Mouse (Mus musculus) liver, embryonic 13.5 days (tissue): ENCODE measurements around the gene Meis2. TPM values are rescaled to one million over a fixed set of nuclear protein-coding genes. Genes with fewer than 3 reads are reported as not detected.
A peak's percentile ranks its signal among the peaks of the same experiment; 100 is the strongest.

Experiments used
- ATAC-seq: fragments of 200-750 bp; cut with Nextera tagmentation; 2 replicates; pipeline ENCODE4 v1.8.0; 2017; ENCODE audit warnings: low read depth, mild to moderate bottlenecking, moderate number of reproducible peaks, moderate library complexity
- DNase-seq: peaks from one replicate; pipeline ENCODE4 v3.0.0; 2022
- H3K27ac ChIP-seq: fragments of 300-500 bp; sonication (generic); 2 replicates; pipeline ENCODE4 v1.5.1; 2015; ENCODE audit warnings: moderate library complexity, mild to moderate bottlenecking, inconsistent platforms
- H3K27me3 ChIP-seq: fragments of 300-500 bp; sonication (generic); 2 replicates; pipeline ENCODE4 v1.6.1; 2015; ENCODE audit warnings: mild to moderate bottlenecking, inconsistent platforms
- H3K36me3 ChIP-seq: fragments of 300-500 bp; sonication (generic); 2 replicates; pipeline ENCODE4 v1.6.1; 2015; ENCODE audit warnings: mild to moderate bottlenecking, inconsistent platforms
- H3K4me1 ChIP-seq: fragments of 300-500 bp; sonication (generic); replicated peaks from 2 replicates; pipeline ENCODE4 v1.6.1; 2015; ENCODE audit warnings: inconsistent platforms
- H3K4me2 ChIP-seq: fragments of 300-500 bp; sonication (generic); 2 replicates; pipeline ENCODE4 v1.6.1; 2015; ENCODE audit warnings: inconsistent platforms, mild to moderate bottlenecking, moderate library complexity
- H3K4me3 ChIP-seq: fragments of 300-500 bp; sonication (generic); replicated peaks from 2 replicates; pipeline ENCODE4 v1.5.1; 2015; ENCODE audit warnings: mild to moderate bottlenecking, inconsistent platforms
- H3K9ac ChIP-seq: fragments of 300-500 bp; sonication (generic); 2 replicates; pipeline ENCODE4 v1.6.1; 2015; ENCODE audit warnings: mild to moderate bottlenecking, inconsistent platforms
- H3K9me3 ChIP-seq: fragments of 300-500 bp; sonication (generic); replicated peaks from 2 replicates; pipeline ENCODE4 v1.6.1; 2016; ENCODE audit warnings: inconsistent platforms
- WGBS: fragments of 180-500 bp; shearing (Covaris S2); methylation state at CpG from one replicate; pipeline ENCODE4 v1.1.7; 2015; ENCODE audit not compliant: insufficient replicate concordance; 5-methylcytosine and 5-hydroxymethylcytosine counted together
- polyA plus RNA-seq: library from polyadenylated mRNA; unstranded; fragments of >200 nt; fragmentation: Nextera tagmentation; extraction: Ambion mirVana; gene quantifications from 2 replicates; pipeline ENCODE4 v1.2.1, GENCODE M21; 2015

The Meis2 gene
- polyA plus RNA-seq, 1 experiment from 2014 or later = 2.1 TPM

DNA sequence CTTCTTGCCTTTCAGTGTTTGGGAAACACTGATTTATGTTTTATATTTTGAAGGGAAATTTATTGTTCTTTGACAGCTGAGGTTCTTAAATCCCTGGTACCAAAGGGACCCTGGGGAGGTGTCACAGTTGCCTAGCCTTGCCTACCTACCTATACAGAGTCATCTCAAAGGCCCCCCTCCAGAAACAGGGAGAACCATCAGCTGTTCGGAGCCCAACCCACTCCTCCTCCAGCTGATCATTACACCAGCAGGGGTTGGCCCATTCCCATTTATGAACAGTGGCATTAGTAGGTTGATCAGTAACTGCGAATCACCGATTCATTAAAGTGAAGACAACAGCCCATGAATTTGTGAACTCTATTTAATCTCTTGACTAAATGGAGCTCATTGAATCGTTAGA is 176.4 kb downstream of the Meis2 start:
- DNase-seq (no peak), ATAC-seq (no peak)
- Histone ChIP-seq H3K27me3 (no peaks in the 10 kb centered on the region), H3K9me3 (no peaks in the 10 kb centered on the region), H3K9ac (no peak overlapping the region), H3K4me2 (no peak overlapping the region), H3K4me3 (no peak overlapping the region), H3K27ac (no peak overlapping the region), H3K36me3 (no peaks in the 10 kb centered on the region), H3K4me1 (0 out of 2 replicates have a peak, but pooled peaks cover 3% of the 10 kb centered on the region)
- 68% methylated on average over 4 of the region's 4 CpGs for WGBS

DNA sequence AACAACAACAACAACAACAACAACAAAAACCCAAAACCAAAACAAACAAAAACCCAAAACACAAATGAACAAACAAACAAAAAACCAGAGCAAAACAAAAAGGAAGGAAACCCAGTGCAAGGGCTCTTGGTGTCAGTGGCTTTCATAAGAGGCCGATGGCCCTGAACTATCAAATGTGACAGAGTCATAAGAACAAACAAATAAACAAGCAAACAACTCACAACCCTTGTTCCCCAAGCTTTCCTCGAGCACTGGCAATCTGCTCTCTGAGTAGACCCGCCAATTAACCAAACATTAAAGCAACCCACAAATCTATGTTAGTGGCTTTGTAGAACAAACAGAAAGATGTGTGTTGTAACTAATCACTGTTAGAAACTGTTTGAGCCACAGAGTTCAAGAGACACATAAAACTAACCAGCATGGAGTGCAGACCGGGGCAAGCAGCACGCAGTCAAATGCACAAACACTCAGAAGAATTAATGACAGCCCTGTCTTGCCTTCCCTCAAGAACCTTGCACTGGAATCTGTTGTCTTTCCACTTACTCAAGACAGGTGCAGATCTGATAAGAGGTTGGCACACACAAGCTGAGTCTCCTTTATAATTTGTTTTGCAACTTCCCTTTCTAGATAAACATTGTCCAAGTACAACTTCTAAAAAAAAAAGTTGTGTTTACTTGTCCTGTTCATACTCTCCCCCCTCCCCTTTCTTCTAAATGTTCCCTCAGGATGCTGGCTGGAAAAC is 177.1 kb downstream of the Meis2 start:
- Histone ChIP-seq H3K27ac (no peak overlapping the region), H3K9ac (no peak overlapping the region), H3K9me3 (no peaks in the 10 kb centered on the region), H3K36me3 (no peaks in the 10 kb centered on the region), H3K27me3 (no peaks in the 10 kb centered on the region), H3K4me1 (0 out of 2 replicates have a peak, but pooled peaks cover 3% of the 10 kb centered on the region), H3K4me2 (no peak overlapping the region), H3K4me3 (no peak overlapping the region)
- 56% methylated on average over 5 of the region's 5 CpGs for WGBS
- ATAC-seq (no peak), DNase-seq (no peak)

DNA sequence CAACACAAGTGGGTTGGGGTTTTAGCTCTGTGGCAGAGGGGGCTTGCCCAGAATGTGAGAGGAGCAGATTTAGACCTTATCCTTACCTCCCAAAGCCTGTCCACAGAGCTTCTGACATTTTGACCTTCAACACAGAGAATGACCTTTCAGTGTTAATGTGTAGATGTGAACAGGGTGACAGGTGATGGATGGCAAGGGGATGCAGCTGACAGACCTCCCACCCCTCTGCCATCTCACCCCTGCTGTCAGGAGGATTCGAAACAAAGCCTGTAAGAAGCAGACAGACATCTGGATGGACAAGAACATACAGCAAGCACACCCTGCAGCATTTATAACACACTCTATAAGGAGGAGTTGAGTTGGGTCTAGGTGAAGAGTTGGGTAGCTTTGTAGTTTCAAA is 178.0 kb downstream of the Meis2 start:
- H3K4me1 ChIP-seq = 0 out of 2 replicates have a peak, but pooled peaks cover 3% of the 10 kb centered on the region
- no peaks in the 10 kb centered on the region for H3K27me3 ChIP-seq
- no peak overlapping the region for H3K4me2 ChIP-seq
- H3K36me3 ChIP-seq = no peaks in the 10 kb centered on the region
- 30% methylated on average over 1 of the region's 1 CpGs for WGBS
- DNase-seq = no peak
- no peak overlapping the region for H3K9ac ChIP-seq
- H3K9me3 ChIP-seq = no peaks in the 10 kb centered on the region
- H3K27ac ChIP-seq = no peak overlapping the region
- no peak overlapping the region for H3K4me3 ChIP-seq
- ATAC-seq = no peak

DNA sequence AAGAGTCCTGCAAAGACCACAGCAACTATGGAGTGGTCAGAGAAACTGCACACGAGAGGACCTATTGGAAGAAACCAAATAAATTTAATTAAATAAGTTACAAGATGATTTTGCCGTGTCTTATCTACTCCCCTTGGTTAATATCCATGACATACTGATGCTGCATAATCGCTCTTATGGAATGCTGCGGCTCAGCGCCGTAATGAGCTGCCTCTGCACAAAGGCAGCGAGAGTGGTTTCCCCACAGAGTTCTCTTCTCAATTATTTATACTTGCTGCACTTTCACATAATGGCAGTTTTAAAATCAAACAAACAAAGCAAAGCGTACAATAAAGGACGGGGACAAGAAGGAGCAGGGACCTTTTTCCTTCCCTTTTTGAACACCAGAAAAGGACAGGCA is 181.5 kb downstream of the Meis2 start:
- Histone ChIP-seq H3K9me3 (no peaks in the 10 kb centered on the region), H3K27ac (no peak overlapping the region), H3K9ac (no peak overlapping the region), H3K4me1 (0 out of 2 replicates have a peak, but pooled peaks cover 3% of the 10 kb centered on the region), H3K4me3 (no peak overlapping the region), H3K4me2 (no peak overlapping the region), H3K36me3 (no peaks in the 10 kb centered on the region), H3K27me3 (no peaks in the 10 kb centered on the region)
- 73% methylated on average over 9 of the region's 9 CpGs for WGBS
- no peak for DNase-seq
- ATAC-seq = no peak

DNA sequence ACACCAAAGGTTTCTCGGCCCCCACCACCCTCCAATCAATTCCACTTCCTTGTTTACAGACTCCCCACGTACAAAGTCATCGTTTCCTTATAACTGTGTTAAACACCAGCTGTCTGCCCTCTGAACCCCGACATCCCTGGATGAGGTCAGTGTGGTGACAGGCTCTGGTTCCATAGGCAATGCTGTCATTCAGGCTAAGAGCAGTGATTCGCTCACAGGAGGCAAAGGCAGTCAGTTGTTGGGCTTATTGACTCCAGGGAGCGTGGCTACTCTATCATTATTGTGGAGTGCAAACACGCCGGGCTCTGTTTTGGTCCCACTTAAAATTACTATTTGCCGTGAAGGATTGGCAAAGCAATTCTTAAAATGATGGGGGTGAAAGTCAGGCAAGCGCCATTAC is 182.1 kb downstream of the Meis2 start:
- no peak for DNase-seq
- Histone ChIP-seq H3K9ac (no peak overlapping the region), H3K27ac (no peak overlapping the region), H3K27me3 (no peaks in the 10 kb centered on the region), H3K4me2 (no peak overlapping the region), H3K9me3 (no peaks in the 10 kb centered on the region), H3K36me3 (no peaks in the 10 kb centered on the region), H3K4me1 (0 out of 2 replicates have a peak, but pooled peaks cover 3% of the 10 kb centered on the region), H3K4me3 (no peak overlapping the region)
- 65% methylated on average over 10 of the region's 10 CpGs for WGBS
- ATAC-seq = no peak

DNA sequence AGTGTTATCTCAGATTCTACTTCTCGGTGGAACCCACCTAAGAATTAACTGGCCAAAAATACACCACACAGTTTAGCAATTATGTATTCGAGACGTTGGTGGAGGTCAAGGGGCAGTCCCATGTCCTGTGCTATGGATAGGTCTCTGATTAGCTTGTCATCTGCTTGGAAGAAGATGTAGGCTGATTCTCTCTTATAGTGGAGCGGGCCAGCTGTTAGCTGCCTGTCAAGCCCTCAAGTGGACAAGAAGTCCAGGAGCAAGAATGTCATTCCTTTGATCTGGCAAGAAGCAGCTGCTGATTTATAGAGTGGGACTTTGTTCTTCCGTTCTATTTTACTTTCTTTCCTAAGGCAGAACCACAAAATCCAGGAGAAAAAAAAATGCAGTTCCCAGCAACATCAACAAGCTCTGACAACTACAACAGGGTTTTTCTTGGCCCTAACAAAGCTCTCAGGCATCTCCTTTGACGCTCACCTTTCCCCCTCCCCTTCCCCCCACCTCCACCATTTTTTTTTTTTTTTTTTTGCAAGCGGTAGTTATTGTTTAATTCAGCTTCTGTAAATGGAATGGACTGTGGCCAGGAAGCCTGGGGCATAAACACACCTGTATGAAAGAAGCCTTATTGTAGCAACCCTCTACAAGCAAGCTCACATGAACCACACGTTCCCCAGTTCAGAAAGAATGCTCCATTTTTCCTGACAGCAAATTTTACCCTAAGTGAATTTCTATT is 189.7 kb downstream of the Meis2 start:
- Histone ChIP-seq H3K4me1 (no peaks in the 10 kb centered on the region), H3K9ac (no peak overlapping the region), H3K27me3 (no peaks in the 10 kb centered on the region), H3K9me3 (no peaks in the 10 kb centered on the region), H3K4me3 (no peak overlapping the region), H3K36me3 (no peaks in the 10 kb centered on the region), H3K27ac (no peak overlapping the region), H3K4me2 (no peak overlapping the region)
- 49% methylated on average over 8 of the region's 8 CpGs for WGBS
- ATAC-seq (no peak), DNase-seq (no peak)

DNA sequence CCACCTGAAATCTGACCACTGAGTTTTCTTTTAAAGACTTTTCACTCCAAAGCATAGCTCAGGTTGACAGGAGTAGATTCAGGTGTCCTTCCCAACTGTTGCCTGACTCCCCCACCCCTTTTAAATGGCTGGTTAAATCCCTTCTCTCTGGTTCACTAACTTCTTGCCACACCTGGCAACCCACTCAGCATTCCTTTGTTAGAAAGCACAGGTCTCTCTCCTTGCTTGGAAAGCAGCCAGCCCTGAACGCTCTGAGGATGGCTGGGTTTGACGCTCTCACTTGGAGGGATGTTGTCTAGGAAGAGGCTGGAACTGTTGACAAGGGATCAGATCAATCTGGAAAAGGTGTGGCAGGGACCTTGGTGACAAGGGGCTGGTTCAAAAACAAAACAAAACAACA is 192.8 kb downstream of the Meis2 start:
- no peak overlapping the region for H3K9ac ChIP-seq
- no peak for DNase-seq

DNA sequence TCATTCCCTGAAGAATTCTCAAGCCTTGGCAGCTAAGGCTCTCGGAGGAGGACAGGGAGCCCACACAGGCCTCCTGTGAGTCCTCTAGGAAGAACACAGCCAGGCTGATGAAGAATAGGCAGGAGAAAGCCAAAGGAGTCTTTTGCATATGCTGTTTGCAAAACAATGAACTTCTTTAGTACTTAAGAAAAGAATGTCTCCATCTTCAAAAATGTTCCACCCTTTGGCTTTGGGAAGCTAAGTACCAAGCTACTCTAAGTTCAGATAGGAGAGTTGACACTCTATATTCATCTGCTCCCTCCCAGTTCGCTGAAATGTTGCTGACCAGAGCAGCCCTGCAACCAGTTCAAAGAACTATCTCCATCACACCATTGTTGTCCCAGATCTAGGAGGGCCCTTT is 195.7 kb downstream of the Meis2 start:
- Histone ChIP-seq H3K4me2 (no peak overlapping the region), H3K4me3 (no peak overlapping the region), H3K9me3 (no peaks in the 10 kb centered on the region), H3K9ac (no peak overlapping the region), H3K36me3 (no peaks in the 10 kb centered on the region), H3K27me3 (no peaks in the 10 kb centered on the region), H3K4me1 (no peaks in the 10 kb centered on the region), H3K27ac (no peak overlapping the region)
- no peak for ATAC-seq
- no peak for DNase-seq
- 53% methylated on average over 2 of the region's 2 CpGs for WGBS

More for the DNA sequence above, 192.8 kb downstream of the Meis2 start:
- 48% methylated on average over 2 of the region's 2 CpGs for WGBS
- Histone ChIP-seq H3K27me3 (no peaks in the 10 kb centered on the region), H3K9me3 (no peaks in the 10 kb centered on the region), H3K4me2 (no peak overlapping the region), H3K4me3 (no peak overlapping the region), H3K4me1 (no peaks in the 10 kb centered on the region), H3K36me3 (no peaks in the 10 kb centered on the region), H3K27ac (no peak overlapping the region)
- no peak for ATAC-seq

DNA sequence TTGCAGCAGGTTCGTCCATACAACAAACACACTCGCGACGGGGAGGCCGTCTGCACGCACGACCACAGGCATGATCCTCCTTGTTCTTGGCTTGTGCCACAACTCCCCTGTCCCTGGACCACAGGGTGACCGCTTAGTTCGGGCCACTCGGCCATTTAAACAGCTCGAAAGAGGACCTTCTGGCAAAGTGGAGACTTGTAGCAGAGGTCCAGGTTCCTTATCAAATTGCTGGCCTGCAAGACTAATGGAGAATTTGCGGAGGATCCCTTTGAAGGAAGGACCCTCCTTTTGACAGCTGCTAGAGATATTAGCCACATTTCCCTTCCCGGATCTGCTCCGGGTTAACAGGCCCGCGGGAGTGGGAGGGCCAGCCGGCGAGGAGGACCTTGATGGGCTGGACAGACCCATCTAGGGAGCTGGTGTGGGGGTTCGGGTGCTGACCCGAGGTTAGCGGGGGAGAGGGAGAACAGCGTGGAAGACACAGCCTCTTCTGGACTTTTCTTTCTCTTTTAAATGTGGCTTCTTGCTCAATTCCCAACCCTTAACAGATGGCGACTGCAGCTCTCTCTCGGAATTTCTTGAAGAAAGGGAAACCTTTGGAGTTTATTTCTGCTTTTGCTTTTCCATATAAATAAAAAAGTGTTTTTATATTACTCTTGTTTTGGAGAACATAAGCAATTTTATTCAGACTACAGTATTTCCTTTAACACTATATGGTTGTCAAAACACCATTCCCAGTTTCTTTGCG is 204.9 kb downstream of the Meis2 start:
- peaks cover 64% of the 10 kb centered on the region for H3K27me3 ChIP-seq
- H3K27ac ChIP-seq = no peak overlapping the region
- H3K9ac ChIP-seq = no peak overlapping the region
- peak overlapping the region; percentile 55 for H3K4me2 ChIP-seq
- H3K36me3 ChIP-seq = no peaks in the 10 kb centered on the region
- 5% methylated on average over 25 of the region's 25 CpGs for WGBS
- H3K9me3 ChIP-seq = no peaks in the 10 kb centered on the region
- H3K4me3 ChIP-seq = peak overlapping the region; percentile 37
- DNase-seq = no peak
- no peak for ATAC-seq
- H3K4me1 ChIP-seq = peaks cover 7% of the 10 kb centered on the region; the same call in 1 of the 2 replicates

DNA sequence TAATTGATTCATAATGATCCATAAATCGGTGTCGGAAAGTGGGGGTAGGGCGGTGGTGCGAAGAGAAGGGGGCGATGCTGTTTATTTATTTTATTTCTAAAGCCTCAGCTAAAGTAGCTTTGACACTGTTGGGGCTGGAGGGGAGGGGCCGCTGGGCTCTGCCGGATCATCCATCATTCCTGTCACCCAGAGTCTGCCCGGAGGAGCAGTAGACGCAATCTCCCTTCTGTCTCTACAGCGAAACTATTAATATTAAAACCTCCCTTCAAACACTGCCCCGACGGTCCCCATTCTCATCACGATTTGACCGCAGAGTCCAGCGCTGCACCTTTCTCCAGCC is 205.5 kb downstream of the Meis2 start:
- Histone ChIP-seq H3K27ac (no peak overlapping the region), H3K4me1 (peaks cover 7% of the 10 kb centered on the region; the same call in 1 of the 2 replicates), H3K4me3 (peak overlapping the region; percentile 37), H3K4me2 (peak overlapping the region; percentile 55), H3K9ac (no peak overlapping the region), H3K27me3 (peaks cover 71% of the 10 kb centered on the region), H3K9me3 (no peaks in the 10 kb centered on the region), H3K36me3 (no peaks in the 10 kb centered on the region)
- no peak for ATAC-seq
- under 1% methylated on average over 15 of the region's 15 CpGs for WGBS
- DNase-seq = no peak

DNA sequence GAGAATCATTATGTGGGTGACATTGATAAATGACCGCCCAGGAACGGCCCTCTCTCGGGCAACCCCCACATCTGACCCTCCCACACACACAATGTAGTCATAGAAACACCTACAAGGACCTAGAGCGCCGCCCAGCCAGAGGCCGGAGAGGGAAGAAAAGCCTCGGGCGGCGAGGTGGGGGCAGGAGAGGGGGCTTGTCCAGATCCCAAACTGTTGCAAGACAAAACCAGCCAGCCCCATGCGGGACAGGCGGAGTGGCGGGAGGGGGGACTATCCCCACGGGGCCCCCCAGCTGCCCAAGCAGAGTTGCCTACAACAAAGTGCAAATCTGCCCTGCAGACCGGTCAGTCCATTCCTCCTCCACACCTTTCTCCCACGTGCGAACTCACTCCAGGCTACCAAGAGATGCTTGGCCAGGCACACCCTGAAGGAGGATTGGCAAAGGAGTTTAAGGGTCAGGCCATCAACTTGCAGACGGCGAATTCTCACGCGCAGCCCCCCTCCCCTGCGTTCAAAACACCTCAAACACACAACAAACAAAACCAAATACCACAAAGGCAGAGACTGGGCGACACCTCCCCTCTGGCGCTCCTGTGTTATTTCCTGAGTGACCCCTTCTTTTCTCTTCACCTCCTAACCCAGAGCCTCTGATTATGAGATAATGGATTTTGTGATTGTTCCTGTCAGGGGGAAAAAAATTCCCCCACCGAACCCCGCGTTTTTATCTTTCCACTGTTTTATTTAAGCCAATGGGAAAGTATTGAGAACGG is 206.1 kb downstream of the Meis2 start:
- 3% methylated on average over 27 of the region's 27 CpGs for WGBS
- H3K9ac ChIP-seq = no peak overlapping the region
- ATAC-seq (no peak), DNase-seq (no peak)
- H3K4me2 ChIP-seq = peak overlapping the region; percentile 55
- no peak overlapping the region for H3K27ac ChIP-seq
- peaks cover 7% of the 10 kb centered on the region; the same call in 1 of the 2 replicates for H3K4me1 ChIP-seq
- H3K36me3 ChIP-seq = no peaks in the 10 kb centered on the region
- peaks cover 76% of the 10 kb centered on the region for H3K27me3 ChIP-seq
- no peaks in the 10 kb centered on the region for H3K9me3 ChIP-seq
- H3K4me3 ChIP-seq = peak overlapping the region; percentile 37
